Mouse (Mus musculus) neutrophil, adult 59 days (primary cell): ENCODE measurements around the gene Kcnq1. TPM values are rescaled to one million over a fixed set of nuclear protein-coding genes. Genes with fewer than 3 reads are reported as not detected.

Experiments used
- total RNA-seq, 2 experiments: library from RNA; stranded (reverse); gene quantifications; 1 replicate in 1 of 2; 2 replicates in 1 of 2; pipeline ENCODE4 v1.2.4; 2023

The Kcnq1 gene
- total RNA-seq, result not detected

GRCm38 (mm10) chr7:143106062-143106461, at the start of gene Kcnq1:
Gene Kcnq1, plus strand, starts transcription at chr7:143106362.

GRCm38 (mm10) chr7:143068882-143069591, 37.1 kb upstream of the Kcnq1 start, which contains the start of gene Tssc4:
Gene Tssc4, plus strand, starts transcription at chr7:143069249.

GRCm38 (mm10) chr7:143094592-143095553, 11.3 kb upstream of the Kcnq1 start, which contains the start of gene Trpm5:
Gene Trpm5, minus strand, starts transcription at chr7:143094642.

GRCm38 (mm10) chr7:143460874-143461273, 354.7 kb downstream of the Kcnq1 start, which contains the start of gene Cdkn1c:
Gene Cdkn1c, minus strand, starts transcription at chr7:143461050.

GRCm38 (mm10) chr7:143473347-143474101, 367.4 kb downstream of the Kcnq1 start, which contains the start of gene Slc22a18:
Gene Slc22a18, plus strand, starts transcription at chr7:143473736.

Other genes with a start within 250 kb of the Kcnq1 start
- under 1 TPM in 1 of 2 experiments, not detected in 1; 0.36 TPM for gene Th, start 175.2 kb upstream of the Kcnq1 start, total RNA-seq
- 1 to 10 TPM; 3.8 to 4.0 TPM for gene Ascl2, start 137.1 kb upstream of the Kcnq1 start, total RNA-seq
- gene Tspan32, start 101.3 kb upstream of the Kcnq1 start, total RNA-seq, result 10 to 100 TPM; 55.9 to 63.9 TPM
- gene Cd81, start 53.6 kb upstream of the Kcnq1 start, total RNA-seq, result 10 to 100 TPM; 46.7 to 55.6 TPM
- gene Tssc4, start 37.1 kb upstream of the Kcnq1 start, total RNA-seq, result 10 to 100 TPM; 14.1 to 19.1 TPM
- under 1 TPM; 0.09 TPM for gene Trpm5, start 11.7 kb upstream of the Kcnq1 start, total RNA-seq